Mouse (Mus musculus) adrenal gland, postnatal 14 days (tissue): ENCODE results near the gene Dmwd. TPM values are rescaled to one million over a fixed set of nuclear protein-coding genes. Genes with fewer than 3 reads are reported as not detected.
A peak's percentile ranks its signal among the peaks of the same experiment; 100 is the strongest.

Source experiments
- DNase-seq: peaks from one replicate; pipeline ENCODE4 v3.0.0; 2021; ENCODE audit warnings: mixed read lengths
- total RNA-seq: library from RNA; stranded (reverse); gene quantifications from 2 replicates; pipeline ENCODE4 v1.2.3, GENCODE M21; 2021

The Dmwd gene
- total RNA-seq, 1 experiment from 2014 or later, result 45.7 TPM

DNA sequence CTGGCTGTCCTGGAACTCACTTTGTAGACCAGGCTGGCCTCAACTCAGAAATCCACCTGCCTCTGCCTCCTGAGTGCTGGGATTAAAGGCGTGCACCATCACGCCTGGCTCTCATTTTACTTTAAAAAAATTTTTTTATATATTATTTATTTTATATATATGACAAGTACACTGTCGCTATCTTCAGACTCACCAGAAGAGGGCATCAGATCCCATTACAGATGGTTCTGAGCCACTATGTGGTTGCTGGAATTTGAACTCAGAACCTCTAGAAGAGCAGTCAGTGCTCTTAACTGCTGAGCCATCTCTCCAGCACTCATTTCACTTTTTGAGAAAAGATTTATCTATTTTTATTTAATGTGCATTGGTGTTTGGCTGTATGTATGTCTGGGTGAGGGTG, 5.0 kb upstream of the Dmwd start:
- peak; percentile 5 for DNase-seq

DNA sequence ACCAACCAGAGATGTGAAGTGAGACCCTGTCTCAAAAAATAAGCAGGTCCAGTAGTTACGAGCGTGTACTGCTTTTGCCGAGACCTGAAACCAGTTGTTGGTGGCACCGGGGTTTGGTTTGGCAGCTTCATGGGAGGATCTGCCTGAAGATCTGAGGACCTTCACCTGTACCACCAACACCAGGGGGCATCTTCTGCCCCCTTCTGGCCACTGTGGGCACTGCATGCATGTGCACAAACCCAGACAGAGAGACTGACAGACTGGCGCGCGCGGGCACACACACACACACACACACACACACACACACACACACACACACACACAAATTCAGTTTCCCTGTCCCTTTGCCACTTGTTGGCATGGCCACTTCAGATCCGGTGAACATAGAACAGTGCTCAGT, 2.5 kb upstream of the Dmwd start:
- DNase-seq, result peak; percentile 71

DNA sequence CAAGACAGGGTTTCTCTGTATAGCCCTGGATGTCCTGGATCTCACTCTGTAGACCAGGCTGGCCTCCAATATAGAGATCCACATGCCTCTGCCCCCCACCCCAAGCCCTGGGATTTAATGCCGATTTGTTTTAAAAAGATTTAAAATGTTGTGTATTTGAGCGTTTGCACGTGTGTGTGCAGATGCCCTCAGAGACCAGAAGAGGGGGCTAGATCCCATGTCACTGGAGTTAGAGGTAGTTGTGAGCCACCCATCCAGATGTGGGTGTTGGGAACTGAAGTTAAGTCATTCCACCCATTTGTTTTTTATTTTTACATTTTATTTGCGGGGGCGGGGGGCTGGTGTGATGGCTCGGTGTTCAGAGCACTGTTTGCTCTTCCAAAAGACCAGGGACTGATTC, 1.5 kb upstream of the Dmwd start:
- peak; percentile 1 for DNase-seq

DNA sequence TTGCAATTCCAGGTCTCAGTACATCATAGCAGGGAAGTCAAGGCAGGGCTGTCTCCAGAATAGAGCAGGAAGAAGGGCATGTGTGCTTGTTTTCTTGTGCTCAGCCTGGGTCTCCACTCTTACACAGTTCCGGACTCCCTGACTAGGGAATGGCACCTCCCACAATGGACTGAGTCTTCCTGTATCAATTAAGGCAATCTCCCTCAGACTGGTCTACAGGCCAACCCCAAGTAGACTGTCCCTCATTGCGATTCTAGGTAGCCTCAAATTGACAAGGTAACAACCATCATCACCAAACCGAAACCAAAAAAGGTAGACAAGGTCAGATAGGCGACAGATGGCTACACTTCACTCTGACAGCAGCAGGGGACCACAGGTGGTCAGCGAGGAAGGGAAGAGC, 796 bp upstream of the Dmwd start:
- no peak for DNase-seq

DNA sequence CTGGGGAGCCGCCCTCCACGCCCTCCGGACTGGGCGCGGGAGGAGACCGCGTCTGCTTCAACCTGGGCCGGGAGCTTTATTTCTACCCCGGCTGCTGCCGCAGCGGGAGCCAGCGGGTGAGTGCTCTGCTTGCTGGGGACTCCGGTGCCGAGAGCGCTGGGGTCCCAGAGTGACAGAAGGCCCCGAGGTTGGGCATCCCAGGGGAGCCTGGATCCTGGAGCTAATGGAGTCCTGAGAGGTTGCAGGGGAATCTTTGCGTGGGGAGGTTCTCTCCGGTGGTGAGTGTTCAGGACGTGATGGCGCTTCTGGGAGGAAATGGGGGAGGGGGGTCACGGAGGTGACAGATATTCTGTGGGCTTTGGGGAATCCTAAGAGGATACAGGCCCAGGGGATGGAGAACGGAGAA, 562 bp downstream of the Dmwd start:
- DNase-seq, result peak; percentile 52

DNA sequence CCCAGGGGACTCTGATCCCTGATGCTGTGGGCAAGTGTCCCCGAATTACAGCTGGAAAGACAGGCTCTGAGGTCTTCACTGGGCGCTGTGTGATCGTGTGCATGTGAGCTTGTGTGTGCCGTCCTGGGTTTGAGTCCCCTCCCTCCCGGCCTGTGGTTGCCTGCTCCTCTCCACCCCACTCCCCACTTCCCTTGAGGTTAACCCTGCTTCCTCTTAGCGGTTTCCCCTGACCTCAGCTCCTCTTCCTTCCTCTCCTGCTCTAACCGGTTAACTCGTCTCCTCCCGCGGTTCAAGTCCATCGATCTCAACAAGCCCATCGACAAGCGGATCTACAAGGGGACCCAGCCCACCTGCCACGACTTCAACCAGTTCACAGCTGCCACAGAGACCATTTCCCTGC, 1.7 kb downstream of the Dmwd start:
- DNase-seq, result peak; percentile 46

DNA sequence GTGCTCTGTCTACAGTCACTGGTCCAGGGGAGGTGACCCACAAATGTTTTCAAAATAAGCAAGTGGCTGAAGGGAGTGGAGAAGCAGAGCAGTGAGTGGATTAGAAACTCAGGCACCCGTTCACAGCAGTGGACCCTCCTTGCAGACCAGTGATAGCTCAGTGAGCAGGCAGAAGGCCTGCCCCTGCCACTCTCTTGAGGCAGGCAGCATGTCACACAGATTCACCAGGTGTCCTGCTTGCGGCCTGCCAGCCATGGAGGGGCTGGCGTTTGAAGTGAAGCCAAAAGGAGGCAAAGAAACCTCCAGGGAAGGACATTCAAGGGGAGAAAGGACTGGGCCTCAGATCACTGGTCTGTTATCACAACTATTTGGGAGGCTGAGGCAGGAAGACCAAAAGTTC, 2.7 kb downstream of the Dmwd start:
- DNase-seq, result no peak

DNA sequence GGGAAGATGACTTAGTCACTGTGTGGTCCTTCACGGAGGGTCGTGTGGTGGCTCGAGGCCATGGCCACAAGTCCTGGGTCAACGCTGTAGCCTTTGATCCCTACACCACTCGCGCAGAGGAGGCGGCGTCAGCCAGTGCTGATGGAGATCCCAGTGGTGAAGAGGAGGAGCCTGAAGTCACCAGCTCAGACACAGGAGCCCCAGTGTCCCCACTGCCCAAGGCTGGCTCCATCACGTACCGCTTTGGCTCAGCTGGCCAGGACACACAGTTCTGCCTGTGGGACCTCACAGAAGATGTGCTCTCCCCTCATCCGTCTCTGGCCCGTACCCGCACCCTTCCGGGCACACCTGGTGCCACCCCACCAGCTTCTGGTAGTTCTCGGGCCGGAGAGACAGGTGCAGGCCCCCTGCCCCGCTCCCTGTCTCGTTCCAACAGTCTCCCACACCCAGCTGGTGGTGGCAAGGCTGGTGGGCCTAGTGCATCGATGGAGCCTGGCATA, 4.5 kb downstream of the Dmwd start:
- peak; percentile 11 for DNase-seq

DNA sequence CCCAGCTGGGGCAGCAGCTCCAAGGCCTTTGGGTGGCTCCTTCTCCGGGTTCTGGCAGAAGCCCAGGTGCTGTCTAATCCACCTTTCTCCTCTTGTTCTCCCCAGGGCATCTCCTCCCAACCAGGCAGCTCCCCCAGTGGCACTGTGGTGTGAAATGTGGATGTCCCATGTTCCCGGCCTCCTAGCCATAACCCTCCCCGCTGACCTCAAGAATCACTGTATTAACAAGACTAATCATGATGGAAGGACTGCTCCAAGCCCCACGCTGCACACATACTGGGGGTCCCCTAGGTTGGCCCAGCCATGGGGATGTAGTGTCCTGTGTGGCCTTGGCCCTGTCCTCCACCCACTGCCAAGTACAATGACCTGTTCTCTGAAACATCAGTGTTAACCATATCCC, 6.1 kb downstream of the Dmwd start:
- DNase-seq, result no peak

DNA sequence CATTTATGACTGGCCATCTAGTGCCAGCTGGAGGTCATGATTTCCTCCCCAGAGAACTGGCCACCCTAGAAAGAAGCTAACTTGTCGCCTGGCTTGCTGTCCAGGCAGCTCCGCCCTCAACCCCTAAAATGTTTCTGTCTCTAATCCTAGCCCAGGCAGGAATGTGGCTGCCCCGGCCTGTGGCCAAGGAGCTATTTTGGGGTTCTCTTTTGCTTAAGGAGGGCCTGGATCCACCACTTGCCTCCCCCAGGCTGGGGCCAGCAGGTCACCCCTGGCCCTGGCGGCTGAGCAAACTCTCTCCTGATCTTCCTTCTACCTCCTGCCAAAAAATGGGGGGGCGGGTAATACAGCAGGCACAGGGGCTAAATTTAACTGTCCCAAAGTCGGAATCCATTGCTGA, 7.1 kb downstream of the Dmwd start:
- DNase-seq, result no peak

DNA sequence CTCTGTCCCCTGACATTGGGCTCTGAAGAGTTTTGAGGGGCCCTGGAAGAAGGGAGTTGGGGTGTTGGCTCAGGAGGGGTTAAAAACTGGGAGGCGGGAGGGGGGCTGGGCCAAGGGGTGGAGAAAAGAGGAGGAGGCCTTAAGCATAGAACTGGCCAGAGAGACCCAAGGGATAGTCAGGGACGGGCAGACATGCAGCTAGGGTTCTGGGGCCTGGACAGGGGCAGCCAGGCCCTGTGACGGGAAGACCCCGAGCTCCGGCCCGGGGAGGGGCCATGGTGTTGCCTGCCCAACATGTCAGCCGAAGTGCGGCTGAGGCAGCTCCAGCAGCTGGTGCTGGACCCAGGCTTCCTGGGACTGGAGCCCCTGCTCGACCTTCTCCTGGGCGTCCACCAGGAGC, 7.7 kb downstream of the Dmwd start, which contains the start of gene Dmpk:
TSS of gene Dmpk (plus strand) at position 149 of the 400 bp plus-strand sequence.
- peak; percentile 66 for DNase-seq

DNA sequence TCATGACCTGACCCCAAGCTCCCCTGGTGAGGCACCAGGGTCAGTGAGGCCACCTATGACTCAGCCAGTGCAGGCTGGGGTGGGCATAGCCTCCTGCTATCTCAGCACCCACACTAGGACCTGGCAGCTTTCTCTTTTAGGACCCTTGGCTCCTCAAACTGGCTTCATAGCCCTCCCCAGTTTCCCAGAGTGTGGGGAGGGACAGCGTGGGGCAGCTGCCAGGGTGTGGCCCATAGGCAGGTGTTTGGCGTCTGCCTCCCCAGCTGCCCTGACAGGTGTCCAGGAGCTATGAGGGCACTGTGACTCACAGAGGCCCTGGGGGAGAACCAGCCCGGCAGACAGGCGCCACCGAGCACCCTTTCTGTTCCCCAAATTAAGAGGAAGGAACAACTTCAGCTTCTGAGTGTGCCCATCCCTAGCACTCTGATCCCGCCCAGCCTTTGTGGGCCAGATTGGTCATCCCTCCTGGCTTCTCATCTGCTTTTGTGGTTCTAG, 8.3 kb downstream of the Dmwd start:
- peak; percentile 52 for DNase-seq

DNA sequence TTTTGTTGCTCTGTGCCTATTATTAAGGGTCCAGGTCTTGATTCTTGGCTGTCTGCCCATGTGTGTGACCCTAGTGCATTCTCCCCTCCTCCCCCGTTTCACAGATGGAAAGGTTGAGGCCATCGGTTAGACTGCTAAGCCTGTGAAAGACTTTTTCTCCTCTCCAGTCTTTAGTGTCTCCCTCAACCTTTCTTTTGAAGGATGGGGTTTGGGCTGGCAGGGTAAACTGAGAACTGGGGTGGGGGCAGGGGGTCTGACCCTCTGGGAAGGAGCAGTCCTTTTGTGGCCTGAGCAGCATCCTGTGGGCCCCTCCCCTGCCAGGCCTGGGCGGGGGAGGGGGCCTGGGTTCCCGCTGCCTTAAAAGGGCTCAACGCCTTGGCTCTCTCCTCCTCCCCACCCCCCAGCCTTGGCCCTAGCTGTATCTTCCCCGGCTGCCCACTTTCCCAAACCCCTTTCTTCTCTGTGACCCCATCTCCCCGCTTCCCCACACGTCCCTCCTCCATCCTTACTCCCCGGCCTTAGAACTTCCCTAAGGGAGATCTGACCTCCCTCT, 9.0 kb downstream of the Dmwd start:
- DNase-seq, result peak; percentile 29

DNA sequence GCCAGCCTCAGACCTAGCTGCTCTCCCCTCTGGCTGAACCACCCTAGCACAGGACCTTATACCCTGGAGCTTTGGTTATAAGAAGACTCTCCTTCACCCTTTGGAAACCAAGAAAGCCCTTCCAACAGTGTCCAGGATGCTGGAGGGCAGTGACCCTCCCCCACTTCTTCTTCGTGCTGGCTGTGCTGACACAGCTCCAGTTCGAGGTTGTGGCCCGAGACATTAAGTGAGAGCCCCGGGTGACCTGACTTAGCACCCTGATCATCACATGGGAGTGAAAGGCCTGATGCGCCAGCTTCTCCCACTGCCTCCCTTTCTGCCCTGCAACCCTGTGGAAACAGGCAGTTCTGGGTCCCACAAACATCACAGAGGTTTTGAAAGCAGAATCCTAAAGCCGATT, 9.5 kb downstream of the Dmwd start:
- DNase-seq, result peak; percentile 40

DNA sequence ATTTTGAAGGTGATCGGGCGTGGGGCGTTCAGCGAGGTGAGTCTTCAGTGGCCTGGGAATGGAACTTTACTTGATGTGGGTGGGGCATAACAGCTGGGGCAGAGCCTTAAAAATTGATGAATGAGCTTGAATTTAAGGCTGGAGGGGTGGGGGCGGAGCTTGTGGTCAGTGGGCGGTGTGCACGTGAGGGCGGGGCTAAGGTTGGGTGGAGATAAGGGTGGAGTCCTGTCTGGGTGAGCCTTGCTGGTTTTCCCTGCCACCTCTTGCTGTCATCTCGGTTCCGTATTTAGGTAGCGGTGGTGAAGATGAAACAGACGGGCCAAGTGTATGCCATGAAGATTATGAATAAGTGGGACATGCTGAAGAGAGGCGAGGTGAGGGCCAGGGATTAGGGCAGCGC, 10.0 kb downstream of the Dmwd start:
- peak; percentile 88 for DNase-seq

DNA sequence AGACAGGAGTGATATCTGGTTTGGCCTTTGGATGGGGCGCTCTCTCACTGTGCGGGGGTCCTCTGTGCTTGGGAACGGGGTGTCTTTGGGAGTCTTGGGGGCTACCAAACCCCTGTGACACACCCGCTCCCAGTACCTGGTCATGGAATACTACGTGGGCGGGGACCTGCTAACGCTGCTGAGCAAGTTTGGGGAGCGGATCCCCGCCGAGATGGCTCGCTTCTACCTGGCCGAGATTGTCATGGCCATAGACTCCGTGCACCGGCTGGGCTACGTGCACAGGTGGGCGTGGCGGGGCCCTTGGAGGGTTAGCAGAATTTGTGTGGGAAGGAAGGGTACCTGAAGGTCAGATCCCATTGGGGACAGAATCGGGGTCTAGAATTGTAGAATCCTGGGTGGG, 10.7 kb downstream of the Dmwd start:
- no peak for DNase-seq

DNA sequence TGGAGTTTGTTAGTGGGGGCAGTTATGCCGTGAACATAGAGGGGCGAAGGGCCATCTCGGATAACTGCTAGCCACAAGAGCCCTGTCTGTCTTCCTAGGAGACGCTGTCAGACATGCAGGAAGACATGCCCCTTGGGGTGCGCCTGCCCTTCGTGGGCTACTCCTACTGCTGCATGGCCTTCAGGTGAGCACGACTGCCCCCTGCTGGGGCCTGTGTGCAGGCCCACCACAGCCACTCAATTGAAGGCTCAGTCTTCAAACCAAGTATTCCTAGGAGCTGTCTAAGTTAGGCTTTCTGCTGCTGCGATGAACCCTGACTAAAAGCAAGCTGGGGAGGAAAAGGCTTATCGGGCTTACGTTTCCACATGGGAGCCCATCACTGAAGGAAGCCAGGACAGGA, 12.8 kb downstream of the Dmwd start:
- peak; percentile 83 for DNase-seq

DNA sequence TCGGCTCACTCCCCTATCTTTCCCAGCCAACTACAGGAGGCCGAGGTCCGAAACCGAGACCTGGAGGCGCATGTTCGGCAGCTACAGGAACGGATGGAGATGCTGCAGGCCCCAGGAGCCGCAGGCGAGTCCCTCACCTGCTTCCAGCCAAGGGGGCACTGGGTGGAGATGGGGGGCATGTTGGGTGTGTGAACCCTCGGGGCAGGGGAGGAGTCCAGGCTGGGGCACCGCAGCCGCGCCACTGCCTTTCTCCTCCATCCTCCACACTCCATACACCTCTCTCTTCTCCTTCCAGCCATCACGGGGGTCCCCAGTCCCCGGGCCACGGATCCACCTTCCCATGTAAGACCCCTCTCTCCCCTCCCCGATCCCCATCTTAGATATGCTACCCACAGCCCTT, 15.9 kb downstream of the Dmwd start:
- no peak for DNase-seq

DNA sequence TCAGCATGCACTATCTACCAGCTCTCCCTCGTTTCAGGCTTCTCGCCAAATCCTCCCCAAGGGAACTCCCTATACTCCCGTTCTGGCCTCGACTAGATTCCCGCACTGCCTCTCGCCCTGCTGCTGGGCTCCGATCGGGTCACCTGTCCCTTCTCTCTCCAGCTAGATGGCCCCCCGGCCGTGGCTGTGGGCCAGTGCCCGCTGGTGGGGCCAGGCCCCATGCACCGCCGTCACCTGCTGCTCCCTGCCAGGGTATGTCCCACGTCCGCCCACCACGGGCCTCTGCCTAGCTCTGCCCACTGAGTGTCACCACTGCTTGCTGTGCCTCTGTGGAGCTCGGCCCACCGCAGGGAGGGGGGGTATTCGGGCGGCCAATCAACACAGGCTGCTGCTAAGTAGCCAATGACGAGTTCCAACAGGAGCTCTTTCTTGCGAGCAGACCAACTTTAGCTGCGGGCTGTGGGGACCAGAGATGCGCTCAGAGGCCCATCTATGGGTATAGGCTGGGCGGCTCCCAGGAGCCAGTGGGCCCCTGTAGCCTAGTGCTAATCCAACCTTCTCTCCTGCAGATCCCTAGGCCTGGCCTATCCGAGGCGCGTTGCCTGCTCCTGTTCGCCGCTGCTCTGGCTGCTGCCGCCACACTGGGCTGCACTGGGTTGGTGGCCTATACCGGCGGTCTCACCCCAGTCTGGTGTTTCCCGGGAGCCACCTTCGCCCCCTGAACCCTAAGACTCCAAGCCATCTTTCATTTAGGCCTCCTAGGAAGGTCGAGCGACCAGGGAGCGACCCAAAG, 16.6 kb downstream of the Dmwd start:
- DNase-seq, result peak; percentile 76

DNA sequence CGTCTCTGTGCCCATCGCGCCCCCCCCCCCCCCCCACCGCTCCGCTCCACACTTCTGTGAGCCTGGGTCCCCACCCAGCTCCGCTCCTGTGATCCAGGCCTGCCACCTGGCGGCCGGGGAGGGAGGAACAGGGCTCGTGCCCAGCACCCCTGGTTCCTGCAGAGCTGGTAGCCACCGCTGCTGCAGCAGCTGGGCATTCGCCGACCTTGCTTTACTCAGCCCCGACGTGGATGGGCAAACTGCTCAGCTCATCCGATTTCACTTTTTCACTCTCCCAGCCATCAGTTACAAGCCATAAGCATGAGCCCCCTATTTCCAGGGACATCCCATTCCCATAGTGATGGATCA, 17.1 kb downstream of the Dmwd start:
- peak; percentile 95 for DNase-seq

DNA sequence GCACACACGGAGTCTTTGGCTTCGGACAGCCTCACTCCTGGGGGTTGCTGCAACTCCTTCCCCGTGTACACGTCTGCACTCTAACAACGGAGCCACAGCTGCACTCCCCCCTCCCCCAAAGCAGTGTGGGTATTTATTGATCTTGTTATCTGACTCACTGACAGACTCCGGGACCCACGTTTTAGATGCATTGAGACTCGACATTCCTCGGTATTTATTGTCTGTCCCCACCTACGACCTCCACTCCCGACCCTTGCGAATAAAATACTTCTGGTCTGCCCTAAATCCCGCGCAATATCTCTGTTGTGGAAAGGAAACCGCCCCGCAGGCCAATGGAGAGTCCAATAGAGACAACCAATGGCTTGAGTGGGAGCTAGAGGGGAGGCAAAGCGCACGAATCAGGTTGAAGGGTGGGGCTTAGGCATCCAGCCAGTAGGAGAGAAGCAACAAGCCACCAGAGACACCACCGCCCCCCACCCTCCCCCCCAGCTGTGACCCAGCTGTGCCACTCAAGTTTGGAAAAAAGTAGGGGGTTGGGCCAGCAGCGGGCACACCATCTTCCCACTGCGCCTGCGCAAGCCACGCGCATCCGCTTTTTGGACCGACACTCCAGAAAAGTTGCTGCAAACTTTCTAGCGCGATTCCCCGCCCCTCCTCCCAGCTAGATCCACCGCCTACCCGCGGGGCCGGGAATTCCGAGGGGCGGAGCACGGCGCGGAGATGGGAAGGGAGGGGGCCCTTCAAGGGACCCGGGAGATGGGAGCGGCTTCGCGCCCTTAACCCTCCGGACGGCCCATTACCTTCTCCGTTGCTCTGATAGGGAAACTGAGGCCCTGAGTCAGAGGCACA, 17.7 kb downstream of the Dmwd start:
- peak; percentile 99 for DNase-seq

DNA sequence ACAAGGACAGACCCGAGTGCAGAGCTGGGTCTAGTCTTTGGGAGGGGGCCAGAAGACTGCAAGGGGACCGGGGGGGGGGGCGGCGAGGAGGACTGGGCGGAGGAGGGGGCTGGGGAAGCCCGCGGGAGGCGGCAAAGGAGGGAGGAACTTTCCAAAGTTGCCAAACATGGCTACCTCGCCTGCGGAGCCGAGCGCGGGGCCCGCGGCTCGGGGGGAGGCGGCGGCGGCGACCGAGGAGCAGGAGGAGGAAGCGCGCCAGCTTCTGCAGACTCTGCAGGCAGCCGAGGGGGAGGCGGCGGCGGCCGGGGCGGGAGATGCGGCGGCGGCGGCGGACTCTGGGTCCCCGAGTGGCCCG, 18.4 kb downstream of the Dmwd start, which contains the start of gene Six5:
TSS of gene Six5 (plus strand) at position 124 of the 355 bp plus-strand sequence.
- peak; percentile 81 for DNase-seq
